Mouse (Mus musculus): ENCODE results near the gene Pole2. TPM values are rescaled to one million over a fixed set of nuclear protein-coding genes. Genes with fewer than 3 reads are reported as not detected.
A peak's percentile ranks its signal among the peaks of the same experiment; 100 is the strongest.

Gene Pole2
- total and polyA plus RNA-seq, 2 experiments: 0.24 to 0.74 TPM

- DNase-seq (ENCODE audit: extremely low read depth, low read depth, low spot score): no peak
- no peaks in the 10 kb centered on the region; the same call in 1 of the 2 replicates for H3K36me3 ChIP-seq (ENCODE audit: control insufficient read depth, insufficient read depth, low read length)
- H3K9ac ChIP-seq (ENCODE audit: low read depth, low read length): no peak overlapping the region
- H3K79me2 ChIP-seq (ENCODE audit: control insufficient read depth, insufficient read depth, low read length): peaks cover 5% of the 10 kb centered on the region; the same call in 1 of the 2 replicates
- H3K27me3 ChIP-seq (ENCODE audit: control insufficient read depth, insufficient read depth, low read length): no peaks in the 10 kb centered on the region
- 95% methylated on average over 9 of the region's 9 CpGs for WGBS
- TF ChIP-seq CTCF (IDR thresholded peaks at IDR 0.05; ENCODE audit: low read depth, low read length): no peak
- no peak for TF ChIP-seq POLR2A (IDR thresholded peaks at IDR 0.05; ENCODE audit: extremely low read depth, insufficient read depth, low read length)
- H3K4me3 ChIP-seq (ENCODE audit: insufficient read depth, low read depth, low read length): no peak overlapping the region
- H3K4me1 ChIP-seq (ENCODE audit: control insufficient read depth, insufficient read depth, low read length): peaks cover 14% of the 10 kb centered on the region
- no peak overlapping the region for H3K27ac ChIP-seq (replicated peaks; ENCODE audit: insufficient read depth, low read depth, low read length)
These were observed 37.9 kb downstream of the Pole2 start for GRCm38 (mm10) chr12:69190074-69190473.

GRCm38 (mm10) chr12:69186811-69187471 is 41.1 kb downstream of the Pole2 start:
- Histone ChIP-seq H3K4me3 (ENCODE audit: insufficient read depth, low read depth, low read length) (no peak overlapping the region), H3K4me1 (ENCODE audit: control insufficient read depth, insufficient read depth, low read length) (peaks cover 15% of the 10 kb centered on the region), H3K36me3 (ENCODE audit: control insufficient read depth, insufficient read depth, low read length) (peaks cover 3% of the 10 kb centered on the region; the same call in 1 of the 2 replicates), H3K79me2 (ENCODE audit: control insufficient read depth, insufficient read depth, low read length) (peaks cover 11% of the 10 kb centered on the region; the same call in 1 of the 2 replicates), H3K27ac (replicated peaks; ENCODE audit: insufficient read depth, low read depth, low read length) (peak overlapping the region; percentile 86), H3K9ac (ENCODE audit: low read depth, low read length) (no peak overlapping the region; the same call in 1 of the 2 replicates), H3K27me3 (ENCODE audit: control insufficient read depth, insufficient read depth, low read length) (no peaks in the 10 kb centered on the region)
- WGBS: 9% methylated on average over 5 of the region's 5 CpGs
- DNase-seq (ENCODE audit: extremely low read depth, low read depth, low spot score): peak; percentile 96
- TF ChIP-seq POLR2A (IDR thresholded peaks at IDR 0.05; ENCODE audit: extremely low read depth, insufficient read depth, low read length) (no peak), CTCF (IDR thresholded peaks at IDR 0.05; ENCODE audit: low read depth, low read length) (no peak)

GRCm38 (mm10) chr12:69185371-69185770 is 42.6 kb downstream of the Pole2 start:
- H3K27me3 ChIP-seq (ENCODE audit: control insufficient read depth, insufficient read depth, low read length): no peaks in the 10 kb centered on the region
- H3K4me3 ChIP-seq (ENCODE audit: insufficient read depth, low read depth, low read length): peak overlapping the region; percentile 86
- TF ChIP-seq POLR2A (IDR thresholded peaks at IDR 0.05; ENCODE audit: extremely low read depth, insufficient read depth, low read length) (no peak), CTCF (IDR thresholded peaks at IDR 0.05; ENCODE audit: low read depth, low read length) (no peak)
- peak overlapping the region; percentile 90 for H3K9ac ChIP-seq (ENCODE audit: low read depth, low read length)
- DNase-seq (ENCODE audit: extremely low read depth, low read depth, low spot score): peak; percentile 26
- 20% methylated on average over 7 of the region's 7 CpGs for WGBS
- H3K4me1 ChIP-seq (ENCODE audit: control insufficient read depth, insufficient read depth, low read length): peaks cover 15% of the 10 kb centered on the region
- no peak overlapping the region; the same call in 1 of the 2 replicates for H3K27ac ChIP-seq (replicated peaks; ENCODE audit: insufficient read depth, low read depth, low read length)
- H3K36me3 ChIP-seq (ENCODE audit: control insufficient read depth, insufficient read depth, low read length): peaks cover 3% of the 10 kb centered on the region; the same call in 1 of the 2 replicates
- H3K79me2 ChIP-seq (ENCODE audit: control insufficient read depth, insufficient read depth, low read length): peaks cover 11% of the 10 kb centered on the region; the same call in 1 of the 2 replicates

GRCm38 (mm10) chr12:69184342-69185295 is 43.4 kb downstream of the Pole2 start:
- H3K27ac ChIP-seq (replicated peaks; ENCODE audit: insufficient read depth, low read depth, low read length): peak overlapping the region; percentile 81
- DNase-seq (ENCODE audit: extremely low read depth, low read depth, low spot score): peak; percentile 39
- H3K79me2 ChIP-seq (ENCODE audit: control insufficient read depth, insufficient read depth, low read length): peaks cover 11% of the 10 kb centered on the region; the same call in 1 of the 2 replicates
- H3K27me3 ChIP-seq (ENCODE audit: control insufficient read depth, insufficient read depth, low read length): no peaks in the 10 kb centered on the region
- peaks cover 15% of the 10 kb centered on the region for H3K4me1 ChIP-seq (ENCODE audit: control insufficient read depth, insufficient read depth, low read length)
- H3K36me3 ChIP-seq (ENCODE audit: control insufficient read depth, insufficient read depth, low read length): peaks cover 3% of the 10 kb centered on the region; the same call in 1 of the 2 replicates
- no peak for TF ChIP-seq CTCF (IDR thresholded peaks at IDR 0.05; ENCODE audit: low read depth, low read length)
- TF ChIP-seq POLR2A (IDR thresholded peaks at IDR 0.05; ENCODE audit: extremely low read depth, insufficient read depth, low read length): no peak
- peak overlapping the region; percentile 86 for H3K4me3 ChIP-seq (ENCODE audit: insufficient read depth, low read depth, low read length)
- H3K9ac ChIP-seq (ENCODE audit: low read depth, low read length): peak overlapping the region; percentile 90
- WGBS: under 1% methylated on average over 86 of the region's 86 CpGs

GRCm38 (mm10) chr12:69183583-69184308 is 44.2 kb downstream of the Pole2 start, which contains the start of the genes Rpl36al and Mgat2:
TSS of gene Rpl36al (minus strand) at chr12:69184083.
TSS of gene Mgat2 (plus strand) at chr12:69184157.
- Histone ChIP-seq H3K4me3 (ENCODE audit: insufficient read depth, low read depth, low read length) (peak within 1 kb of the TSS; percentile 86), H3K27me3 (ENCODE audit: control insufficient read depth, insufficient read depth, low read length) (no peaks in the 10 kb centered on the region), H3K4me1 (ENCODE audit: control insufficient read depth, insufficient read depth, low read length) (peaks cover 15% of the 10 kb centered on the region), H3K79me2 (ENCODE audit: control insufficient read depth, insufficient read depth, low read length) (peaks cover 11% of the 10 kb centered on the region; the same call in 1 of the 2 replicates), H3K9ac (ENCODE audit: low read depth, low read length) (peak within 1 kb of the TSS; percentile 91), H3K36me3 (ENCODE audit: control insufficient read depth, insufficient read depth, low read length) (peaks cover 3% of the 10 kb centered on the region; the same call in 1 of the 2 replicates), H3K27ac (replicated peaks; ENCODE audit: insufficient read depth, low read depth, low read length) (peak within 1 kb of the TSS; percentile 91)
- under 1% methylated on average over 84 of the region's 84 CpGs for WGBS
- TF ChIP-seq POLR2A (IDR thresholded peaks at IDR 0.05; ENCODE audit: extremely low read depth, insufficient read depth, low read length): peak; percentile 94
- TF ChIP-seq CTCF (IDR thresholded peaks at IDR 0.05; ENCODE audit: low read depth, low read length): no peak
- peak; percentile 89 for DNase-seq (ENCODE audit: extremely low read depth, low read depth, low spot score)

Measured in liver, adult 2 months (tissue).